Mouse (Mus musculus) lung, postnatal 10 days (tissue): ENCODE measurements at regions not wholly inside any gene's neighbourhood (a gene's known extent, or its start where the extent isn't known, plus 50 kb on each side); places are given as distances from the start of the nearest gene placed in this dataset.
"Not testable (repeated sequence)": the region's sequence is repeated elsewhere in the genome, so short reads cannot be mapped to it uniquely, and the experiment has no call there.

ENCODE experiments used
- DNase-seq: peaks from one replicate; pipeline ENCODE4 v3.0.0; 2021

DNA sequence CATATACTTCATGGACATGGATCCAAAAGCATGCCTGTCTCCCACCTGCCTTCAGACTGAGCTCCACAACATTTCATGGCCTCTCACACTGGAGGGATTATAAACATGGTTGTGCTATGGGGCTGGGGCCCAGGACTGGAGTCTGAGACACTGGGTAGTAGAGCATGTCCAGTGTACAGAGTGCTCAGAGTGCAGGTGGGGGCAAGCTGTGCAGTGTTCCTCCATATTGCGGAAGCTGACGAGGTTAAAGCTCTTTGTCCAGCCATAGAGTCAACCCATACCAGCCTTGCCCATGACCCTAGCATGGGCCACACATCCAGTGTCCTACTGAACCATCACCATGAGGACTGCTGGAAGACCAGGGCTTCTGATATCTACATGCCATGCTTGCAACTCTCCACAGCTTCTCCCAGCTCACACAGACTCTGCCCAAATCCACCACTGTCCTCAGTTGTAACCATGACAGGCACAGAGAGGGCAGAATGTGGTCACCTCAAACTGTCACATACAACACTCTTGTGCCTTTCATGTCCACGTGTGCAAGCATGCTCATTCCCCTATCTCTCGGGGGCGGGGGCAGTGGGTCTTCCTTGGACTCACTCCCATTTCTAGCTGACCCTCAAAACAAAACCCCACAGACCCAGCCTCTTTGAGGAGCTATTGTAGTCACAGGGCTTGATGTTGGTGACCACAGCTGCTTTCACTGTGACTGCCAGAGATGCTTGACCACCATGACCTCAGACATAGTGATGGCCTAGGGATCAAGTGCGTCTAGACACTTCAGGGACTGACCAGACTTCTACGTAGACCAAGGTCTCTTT is 55.9 kb downstream of the Tmem121 start:
- no peak for DNase-seq

DNA sequence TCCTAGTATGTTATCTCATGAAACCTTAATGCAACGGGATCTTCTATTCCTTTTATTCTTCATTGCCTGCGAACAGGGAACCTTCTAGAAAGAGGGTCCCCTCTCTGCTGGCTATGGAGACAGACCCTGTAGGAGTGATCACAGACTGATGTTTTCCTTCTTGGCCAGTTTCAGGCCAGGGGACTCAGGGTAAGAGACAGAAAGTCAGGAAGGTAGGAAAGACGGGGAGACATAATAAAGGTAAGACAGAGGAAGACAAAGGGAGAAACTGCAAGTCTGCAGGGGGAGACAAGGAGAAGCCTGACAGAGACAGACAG is 56.4 kb downstream of the Tmem121 start:
- DNase-seq = no peak

DNA sequence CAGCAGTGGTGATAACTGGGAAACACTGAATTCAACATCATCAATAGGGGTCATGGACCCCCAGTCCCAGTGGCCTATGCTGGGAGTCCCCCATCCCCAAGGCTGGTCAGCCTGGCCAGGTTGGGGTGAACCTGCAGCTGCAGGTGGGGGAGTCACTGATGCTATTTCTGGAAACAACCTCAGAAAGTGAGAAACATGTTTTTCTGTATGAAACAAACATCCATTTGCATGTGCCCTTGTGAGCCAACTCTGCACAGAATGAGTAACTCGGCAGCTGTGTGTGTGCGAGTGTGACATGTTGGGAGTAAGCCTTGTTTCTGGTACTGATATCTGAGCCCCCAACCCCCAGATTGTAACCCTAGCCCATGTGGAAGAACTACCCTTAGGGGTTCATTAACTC is 59.0 kb downstream of the Tmem121 start:
- DNase-seq = no peak

DNA sequence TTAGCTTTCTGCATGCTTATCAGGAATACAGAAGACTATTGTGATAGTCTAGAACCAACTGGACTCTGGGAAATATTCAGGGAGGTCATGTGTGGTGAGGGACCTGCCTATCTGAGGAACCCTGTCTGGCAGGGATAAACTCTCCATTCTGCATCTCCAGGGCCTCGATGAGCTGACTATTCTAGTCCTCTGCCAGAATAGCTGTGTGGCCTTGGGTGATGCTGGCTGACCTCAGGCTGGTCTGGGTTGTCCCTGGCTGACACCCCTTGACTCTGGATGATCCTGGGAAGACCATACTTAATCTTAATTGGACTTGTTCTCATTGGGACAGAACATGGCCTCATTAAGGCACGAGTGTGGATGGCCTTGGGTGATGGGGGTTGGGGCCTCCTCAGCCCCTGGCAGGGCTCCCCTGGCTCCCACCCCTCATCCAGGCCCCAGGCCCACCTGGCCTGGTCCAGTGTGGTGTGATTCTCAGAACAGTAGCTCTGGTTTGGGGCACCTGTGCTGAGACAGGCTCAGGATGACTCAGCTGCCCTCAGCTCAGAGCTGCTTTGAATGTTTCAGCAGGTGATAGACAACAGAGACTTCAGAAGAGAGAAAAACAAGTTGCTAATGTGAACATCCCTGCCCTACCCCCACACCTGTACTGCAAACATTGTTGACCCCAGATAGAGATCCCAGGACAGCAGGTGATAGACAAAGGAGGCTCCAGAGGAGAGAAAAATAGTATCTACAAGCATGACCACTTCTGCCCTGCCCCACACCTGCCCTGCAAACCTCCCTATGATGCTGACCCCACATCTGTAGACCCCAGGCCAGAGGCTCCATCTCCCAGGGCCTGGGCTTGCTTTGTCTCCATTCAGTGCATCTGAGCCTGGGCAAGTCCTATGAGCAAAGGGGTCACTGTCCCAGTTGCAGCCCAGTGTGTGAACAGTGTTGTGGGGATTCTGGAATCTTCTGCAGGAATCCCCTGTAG is 68.0 kb downstream of the Tmem121 start:
- DNase-seq = not testable (repeated sequence)

DNA sequence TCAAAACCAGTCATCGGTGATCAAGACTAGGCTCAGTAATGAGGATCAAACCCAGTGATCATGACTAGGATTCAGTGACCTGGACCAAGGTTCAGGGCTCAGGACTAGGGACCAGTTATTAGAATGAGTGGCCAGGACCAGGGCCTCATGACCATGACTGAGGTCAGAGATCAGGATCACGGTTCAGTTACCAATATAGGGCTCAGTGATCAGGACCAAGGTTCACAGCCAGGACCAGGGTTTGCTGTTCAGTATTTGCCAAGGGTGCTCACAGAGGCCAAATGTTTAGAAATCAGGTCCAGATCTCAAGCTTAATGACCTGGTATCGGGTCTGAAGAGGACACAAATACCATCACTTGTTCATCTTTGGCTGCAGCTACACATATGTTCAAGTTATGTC is 69.6 kb downstream of the Tmem121 start:
- no peak for DNase-seq

DNA sequence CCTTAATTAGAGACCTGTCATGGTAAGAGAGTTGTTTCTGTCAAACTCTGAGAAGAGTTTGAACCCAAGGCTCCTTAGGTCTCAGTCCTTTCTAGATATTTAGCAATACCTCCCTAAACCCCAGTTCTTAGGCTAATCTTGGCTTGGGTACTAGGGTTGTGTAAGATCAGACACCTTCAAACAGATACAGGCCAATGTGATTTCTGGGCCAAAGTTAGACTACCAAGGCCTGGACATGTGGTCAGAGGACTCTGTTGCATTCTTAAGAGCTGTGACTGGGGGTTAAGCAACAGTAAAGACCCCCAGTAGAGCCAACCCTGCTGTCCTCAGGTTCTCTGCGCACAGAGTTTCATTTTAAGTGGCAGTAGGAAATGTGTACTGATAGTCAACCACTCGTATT is 70.9 kb downstream of the Tmem121 start:
- no peak for DNase-seq

DNA sequence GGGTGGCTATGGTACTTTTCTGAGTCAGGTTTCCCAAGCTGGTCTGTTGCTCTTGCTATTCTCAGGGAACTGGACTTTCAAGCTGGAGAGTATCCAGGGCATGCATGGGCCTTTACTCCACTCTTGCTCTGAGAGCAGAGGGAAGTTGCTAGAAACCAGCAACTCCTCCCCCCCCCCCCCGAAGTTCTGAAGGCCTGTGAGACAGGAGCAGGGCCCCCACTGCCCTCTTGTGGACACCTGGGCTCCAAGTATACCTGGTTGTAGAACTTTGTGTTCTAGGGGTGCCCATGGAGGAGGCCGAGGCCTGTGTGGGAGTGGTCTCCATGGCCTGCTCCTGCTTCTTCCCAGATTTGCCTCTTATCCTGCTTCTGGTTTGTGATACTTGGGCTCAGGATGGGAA is 71.5 kb downstream of the Tmem121 start:
- DNase-seq = no peak

DNA sequence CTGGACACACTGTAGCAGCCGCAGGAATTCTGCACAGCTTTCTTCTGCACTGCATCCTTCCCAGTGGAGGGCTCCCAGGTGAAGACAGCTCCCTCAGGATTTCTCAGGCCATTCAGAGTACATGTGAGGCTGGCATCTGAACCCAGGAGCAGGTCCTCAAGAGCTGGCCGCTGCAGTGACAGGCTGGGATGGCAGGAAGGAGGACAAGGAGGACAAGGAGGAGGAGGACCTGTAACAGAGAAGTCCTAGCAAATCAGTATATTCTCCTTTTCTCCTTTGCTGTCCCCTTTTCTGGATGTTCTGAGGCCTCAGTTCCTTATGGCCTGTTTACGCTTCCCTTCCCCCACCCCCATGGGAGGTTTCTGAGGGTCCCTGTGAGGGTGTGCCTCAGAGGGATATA is 73.7 kb downstream of the Tmem121 start:
- DNase-seq = no peak

DNA sequence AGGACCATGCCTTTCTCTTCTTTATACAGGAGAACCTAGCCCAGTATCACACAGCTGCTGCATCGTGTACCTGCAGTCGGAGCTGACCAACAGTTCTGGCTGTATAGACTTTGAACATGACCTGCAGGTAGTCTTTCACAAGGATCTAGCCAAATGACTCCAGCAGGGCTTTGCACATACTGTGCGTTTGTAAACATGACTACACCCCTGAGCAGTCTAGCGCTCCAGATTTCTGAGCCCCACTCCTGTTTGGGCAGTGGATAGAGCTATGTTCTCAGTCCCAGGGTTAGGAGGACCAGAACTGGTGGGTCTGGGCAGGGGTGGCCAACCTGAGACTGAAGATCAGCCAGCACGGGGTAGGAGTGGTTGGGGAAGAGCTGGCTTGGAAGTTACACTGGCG is 74.6 kb downstream of the Tmem121 start:
- no peak for DNase-seq

DNA sequence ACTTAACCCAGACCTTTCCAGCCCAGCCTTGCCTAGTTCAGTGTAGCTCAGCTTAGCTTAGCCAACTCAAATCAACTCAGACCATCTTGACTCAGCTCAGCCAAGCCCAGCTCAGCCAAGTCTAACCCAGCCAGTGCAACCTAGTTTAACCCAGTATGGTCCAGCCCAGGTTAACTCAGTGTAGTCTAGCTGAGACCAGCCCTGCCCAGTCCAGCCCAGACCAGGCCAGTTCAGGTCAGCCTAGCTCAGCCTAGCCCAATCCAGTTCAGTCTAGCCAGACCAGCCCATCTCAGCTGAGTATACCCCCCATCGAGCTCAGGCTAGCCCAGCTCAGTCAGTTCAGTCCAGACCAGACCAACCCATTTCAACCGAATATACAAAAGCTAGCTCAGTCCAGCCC is 90.2 kb downstream of the Tmem121 start:
- DNase-seq = no peak

DNA sequence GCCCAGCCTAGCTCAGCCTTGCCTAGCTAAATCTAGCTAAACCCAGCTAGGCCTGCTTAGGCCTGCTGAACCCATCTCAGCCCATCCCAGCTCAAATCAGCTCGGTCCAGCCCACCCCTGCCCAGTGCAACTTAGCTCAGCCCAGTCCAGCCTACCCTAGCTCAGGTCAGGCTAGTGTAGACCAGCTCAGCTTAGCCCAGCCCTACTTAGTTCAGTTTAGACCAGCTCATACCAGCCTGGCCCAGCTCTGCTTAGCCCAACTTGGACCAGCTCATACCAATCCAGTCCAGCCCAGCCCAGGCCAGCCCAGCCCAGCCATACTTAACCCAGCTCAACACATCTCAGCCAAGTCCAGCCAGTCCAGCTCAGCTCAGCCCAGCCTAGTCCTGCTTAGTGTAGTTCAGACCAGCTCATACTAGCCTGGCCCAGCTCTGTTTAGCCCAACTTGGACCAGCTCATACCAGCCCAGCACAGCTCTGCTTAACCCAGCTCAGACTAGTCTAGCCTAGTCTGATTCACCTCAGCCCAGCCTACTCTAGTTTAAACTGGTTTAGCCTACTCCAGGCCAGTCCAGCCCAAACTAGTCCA is 90.7 kb downstream of the Tmem121 start:
- DNase-seq = no peak

DNA sequence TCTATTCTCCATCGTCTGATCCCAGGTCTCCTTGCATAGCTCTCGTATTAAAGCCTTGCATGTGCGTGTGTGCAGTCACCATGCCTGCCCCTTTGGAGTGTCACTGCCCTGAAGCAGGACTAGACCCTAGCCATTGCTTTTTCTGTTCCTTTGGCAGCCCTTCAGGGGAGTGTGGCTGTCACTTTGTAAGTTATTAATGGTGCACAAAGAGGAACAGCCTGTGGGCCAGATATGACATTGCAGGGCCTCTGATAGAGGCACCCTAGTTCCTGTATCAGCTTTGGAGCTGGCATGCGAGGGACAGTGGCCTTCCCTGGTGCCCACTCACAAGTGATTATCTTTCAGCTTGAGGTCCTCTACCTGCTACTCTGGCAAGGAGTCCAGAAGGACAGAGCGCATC is 92.0 kb downstream of the Tmem121 start:
- DNase-seq = no peak

DNA sequence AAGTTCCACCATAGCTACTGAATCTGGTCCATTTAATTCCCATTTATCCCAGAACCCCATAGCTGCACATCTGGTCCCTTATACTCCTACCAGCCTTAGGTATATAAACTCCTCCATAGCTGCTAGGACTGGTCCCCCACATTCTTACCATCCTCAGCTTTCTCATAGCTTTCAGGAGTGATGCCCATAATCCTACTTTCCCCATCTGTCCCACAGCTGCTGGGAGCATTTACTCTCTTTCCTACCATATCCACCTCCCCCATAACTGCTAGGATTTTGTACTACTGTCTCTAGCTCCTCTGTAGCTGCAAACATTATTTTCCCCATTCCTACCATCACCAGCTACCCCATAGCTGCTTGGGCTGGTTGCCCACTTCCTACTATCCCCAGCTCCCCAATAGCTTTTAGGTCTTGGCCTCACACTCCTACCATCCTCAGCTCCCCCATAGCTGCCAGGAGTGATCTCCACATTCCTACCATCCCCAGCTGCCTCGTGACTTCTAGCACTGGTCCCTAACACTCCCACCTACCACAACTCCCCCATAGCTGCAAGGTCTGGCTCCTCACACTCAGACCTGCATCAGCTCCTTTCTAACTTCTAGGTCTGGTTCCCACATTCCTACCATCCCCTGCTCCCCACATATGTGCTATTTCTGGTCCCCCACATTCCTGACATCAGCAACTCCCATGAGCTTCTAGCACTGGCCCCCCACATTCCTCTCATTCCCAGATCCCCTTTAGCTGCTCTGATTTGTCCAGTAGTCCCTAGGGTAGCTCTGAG is 106.5 kb downstream of the Tmem121 start:
- DNase-seq = no peak

DNA sequence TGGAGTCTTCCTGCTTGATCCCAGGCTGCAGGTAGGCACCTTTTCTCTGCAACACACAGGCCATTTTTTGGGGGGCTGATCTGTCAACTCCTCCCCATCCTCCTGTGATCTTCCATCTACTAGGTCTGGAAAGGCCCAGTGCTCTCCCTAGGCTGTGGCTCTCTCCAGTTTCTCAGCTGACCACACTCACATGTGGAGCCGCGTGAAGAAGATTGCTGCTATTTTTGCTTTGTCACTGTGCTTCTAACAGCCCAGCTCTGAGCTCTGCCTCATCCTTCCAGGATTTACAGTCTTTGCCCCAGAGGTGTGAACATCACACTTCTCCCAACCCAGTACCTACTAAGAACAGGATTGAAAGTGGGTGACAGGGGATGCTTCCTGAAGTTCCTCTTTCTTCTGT is 110.2 kb downstream of the Tmem121 start:
- DNase-seq = no peak

DNA sequence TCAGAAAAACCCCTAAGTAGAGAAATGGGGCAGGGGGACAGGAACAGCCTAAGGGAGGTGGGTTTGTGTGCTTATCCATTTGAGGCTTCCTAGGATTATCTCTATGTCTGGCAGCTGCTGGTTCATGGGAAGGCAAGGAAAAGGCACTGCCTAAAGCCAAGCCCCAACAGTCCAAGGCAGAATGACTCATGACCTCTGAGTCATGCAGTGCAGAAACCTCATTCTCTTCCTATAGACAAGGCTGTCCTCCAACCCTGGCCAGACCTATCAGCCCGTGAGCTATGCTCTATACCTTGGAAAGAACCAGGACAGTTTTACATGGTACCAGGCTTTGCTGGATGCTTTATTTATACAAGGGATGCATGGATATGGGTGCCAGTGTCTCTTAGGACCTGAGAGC is 120.2 kb downstream of the Tmem121 start:
- DNase-seq = no peak

DNA sequence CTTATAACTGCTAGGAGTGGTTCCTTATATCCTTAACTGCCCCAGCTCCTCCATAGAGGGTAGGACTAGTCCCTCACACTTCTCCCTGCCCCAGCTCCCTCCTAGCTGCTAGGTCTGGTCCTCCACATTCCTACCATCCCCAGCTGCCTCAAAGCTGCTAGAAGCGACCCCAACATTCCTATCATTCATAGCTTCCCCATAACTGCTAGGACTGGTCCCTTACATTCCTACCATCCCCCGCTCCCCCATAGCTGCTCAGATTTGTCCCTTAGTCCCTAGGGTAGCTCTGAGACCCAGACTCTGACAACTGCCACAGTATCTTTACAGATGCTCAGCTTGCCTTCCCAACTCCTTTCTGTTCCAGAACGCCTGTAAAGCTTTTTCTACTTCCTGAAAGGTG is 127.6 kb downstream of the Tmem121 start:
- DNase-seq = no peak

DNA sequence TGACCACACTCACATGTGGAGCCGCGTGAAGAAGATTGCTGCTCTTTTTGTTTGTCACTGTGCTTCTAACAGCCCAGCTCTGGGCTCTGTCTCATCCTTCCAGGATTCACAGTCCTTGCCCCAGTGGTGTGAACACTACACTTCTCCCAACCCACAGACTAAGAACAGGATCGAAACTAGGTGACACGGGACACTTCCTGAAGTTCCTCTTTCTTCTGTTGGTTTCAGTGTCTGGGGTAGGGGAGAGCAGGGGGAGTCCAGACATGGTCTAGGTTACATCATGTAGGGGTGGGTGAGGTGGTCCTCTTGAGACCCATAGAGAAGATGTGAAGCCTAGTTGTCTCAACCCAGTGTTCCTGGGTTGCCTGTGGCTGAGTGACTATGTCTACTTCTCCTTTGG is 128.9 kb downstream of the Tmem121 start:
- DNase-seq = no peak

DNA sequence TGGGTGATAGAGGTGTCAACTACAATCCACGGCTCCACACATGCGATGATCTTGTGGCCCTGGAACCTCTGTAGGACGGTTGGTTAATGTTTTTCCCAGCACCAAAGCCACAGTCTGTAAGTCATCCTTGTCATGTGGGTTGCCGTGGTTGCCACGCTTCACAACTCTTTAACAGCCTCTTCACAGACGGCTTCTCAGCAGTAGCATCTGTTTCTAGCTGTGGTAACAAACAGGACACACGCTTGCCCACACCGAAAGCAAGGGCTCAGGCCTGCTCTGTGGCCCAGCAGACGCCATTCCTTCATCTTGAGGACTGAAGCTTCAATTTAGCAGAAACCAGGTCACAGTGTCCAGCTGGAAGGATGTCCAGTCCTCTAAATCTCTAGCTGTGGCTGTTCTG is 135.4 kb downstream of the Tmem121 start:
- DNase-seq = no peak

DNA sequence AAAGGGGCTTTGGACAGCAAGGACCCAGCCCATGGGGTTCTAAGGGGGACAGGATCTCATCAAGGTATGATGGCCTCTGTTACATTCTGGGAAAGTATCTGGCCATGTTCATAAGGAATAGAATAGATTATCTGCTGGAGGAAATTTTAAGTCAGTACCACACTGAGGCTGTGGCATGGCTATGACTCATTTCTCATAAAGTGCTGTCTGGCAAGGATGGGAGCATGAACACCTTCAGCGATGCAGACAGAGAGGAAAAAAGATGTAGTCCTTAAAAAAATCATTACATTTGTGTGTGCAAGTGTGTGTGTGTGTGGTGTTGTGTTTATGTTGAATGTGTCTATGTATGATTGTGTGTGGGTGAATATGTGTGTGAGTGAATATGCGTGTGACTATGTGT is 136.4 kb downstream of the Tmem121 start:
- no peak for DNase-seq

DNA sequence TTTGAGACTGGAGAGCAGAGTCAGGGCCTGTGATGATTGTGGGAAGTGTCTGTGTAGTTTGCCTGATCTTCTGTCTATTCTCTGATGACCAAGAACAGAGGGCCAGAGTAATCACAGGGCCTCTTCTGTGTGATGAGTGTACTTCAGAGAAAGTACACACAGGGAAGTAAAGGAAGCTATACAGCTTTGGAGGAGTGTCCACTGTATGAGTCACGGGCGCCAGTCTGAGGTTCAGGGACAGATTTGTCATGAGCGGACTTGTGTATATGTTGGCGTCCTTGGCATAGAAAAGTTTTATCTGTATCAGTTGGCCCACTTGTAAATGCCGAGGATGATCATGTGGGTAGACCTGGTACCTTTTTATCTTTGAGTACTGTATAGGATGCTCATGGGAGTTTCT is 142.1 kb downstream of the Tmem121 start:
- peak; percentile 0 for DNase-seq

DNA sequence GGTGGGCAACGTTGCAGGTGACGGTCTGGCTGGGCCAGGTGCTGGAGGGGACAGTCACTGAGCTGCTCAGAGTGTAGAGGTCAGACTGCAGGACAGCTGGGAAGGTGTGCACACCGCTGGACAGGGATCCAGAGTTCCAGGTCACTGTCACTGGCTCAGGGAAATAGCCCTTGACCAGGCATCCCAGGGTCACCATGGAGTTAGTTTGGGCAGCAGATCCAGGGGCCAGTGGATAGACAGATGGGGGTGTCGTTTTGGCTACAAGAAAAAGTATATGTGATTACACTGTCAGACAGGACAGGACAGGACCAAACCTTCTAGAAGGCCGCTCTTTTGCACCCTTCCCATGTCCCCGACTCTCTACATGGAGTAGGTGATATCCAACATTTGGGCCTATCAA is 144.5 kb downstream of the Tmem121 start:
- no peak for DNase-seq

DNA sequence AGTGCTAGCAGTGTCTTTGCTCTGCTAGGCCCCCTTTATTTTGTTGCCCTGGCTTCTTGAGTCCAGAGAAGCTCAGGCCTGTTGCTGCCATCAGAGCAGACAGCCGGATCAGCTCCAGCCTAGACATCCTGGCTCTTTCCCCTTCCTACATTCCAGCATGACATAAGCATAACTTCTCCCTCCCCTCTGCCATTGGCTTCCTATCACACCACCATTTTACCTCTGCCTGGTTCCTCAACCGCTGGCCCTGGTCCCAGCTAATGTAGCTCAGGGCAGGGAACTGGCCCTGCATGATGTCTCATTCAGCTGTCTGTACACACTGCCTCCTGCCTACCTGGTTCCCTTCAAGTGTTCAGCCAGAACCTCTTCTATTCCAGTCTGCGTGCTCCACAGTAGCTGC is 146.5 kb downstream of the Tmem121 start:
- DNase-seq = peak; percentile 12

DNA sequence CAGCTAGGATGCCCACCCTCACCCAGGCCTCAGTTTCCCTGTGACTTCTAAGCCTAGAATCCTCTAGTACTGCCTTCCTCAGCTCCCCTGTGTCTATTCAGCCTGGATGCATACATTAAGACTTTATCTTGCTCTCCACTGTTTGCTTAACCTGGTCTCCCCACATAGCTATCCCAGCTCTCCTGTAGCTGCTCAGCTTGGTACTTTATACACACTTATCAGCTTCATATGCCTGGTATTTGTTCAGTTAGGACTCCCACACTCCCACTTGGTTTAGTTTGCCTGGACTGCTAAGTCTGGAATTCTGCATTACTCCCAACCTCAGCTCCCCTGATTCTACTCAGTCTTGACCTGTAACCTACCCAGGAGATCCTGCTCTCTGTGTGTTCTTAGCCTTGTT is 147.7 kb downstream of the Tmem121 start:
- DNase-seq = no peak
